Mouse (Mus musculus): ENCODE data around the gene Pkp4. TPM values are rescaled to one million over a fixed set of nuclear protein-coding genes. Genes with fewer than 3 reads are reported as not detected.
A peak's percentile ranks its signal among the peaks of the same experiment; 100 is the strongest.

Pkp4 gene
- polyA plus RNA-seq, 1 experiment from 2014 or later, result 27.7 TPM

DNA sequence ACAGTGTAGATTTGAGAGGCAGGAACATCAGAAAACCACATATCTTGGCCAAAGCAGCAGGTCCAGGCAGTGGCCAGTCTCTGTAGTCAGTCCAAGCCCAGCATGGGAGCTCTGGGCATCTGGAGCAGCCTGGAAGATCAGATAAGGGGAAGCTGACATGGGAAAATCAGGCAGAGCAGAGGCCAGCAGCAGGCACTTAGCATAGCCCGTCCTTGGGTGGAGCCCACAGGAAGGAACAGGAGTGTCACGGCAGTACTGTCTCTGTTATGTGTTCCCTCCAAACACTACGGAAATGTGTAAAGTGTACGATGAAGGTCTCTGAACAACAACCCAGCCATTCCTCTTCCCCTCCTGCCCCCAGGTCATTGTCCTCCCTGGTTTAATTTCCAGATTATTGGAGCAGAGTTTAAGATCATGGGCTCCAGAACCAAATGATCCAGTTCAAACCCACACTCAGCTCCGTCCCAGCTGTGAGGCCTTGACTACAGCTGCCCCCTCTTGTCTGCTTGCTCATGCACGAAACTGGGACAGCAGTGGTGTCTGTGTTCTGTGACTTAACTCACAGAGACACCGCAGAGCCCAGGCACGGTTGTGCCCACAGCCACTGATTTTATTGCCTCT, 241.3 kb downstream of the Pkp4 start:
- 35% methylated on average over 8 of the region's 8 CpGs for WGBS
- no peak overlapping the region for H3K9ac ChIP-seq (ENCODE audit: low read depth, low read length)
- H3K27me3 ChIP-seq (replicated peaks; ENCODE audit: control insufficient read depth, insufficient read depth, low read length), result no peaks in the 10 kb centered on the region
- TF ChIP-seq CTCF (IDR thresholded peaks at IDR 0.05; ENCODE audit: low read depth), result no peak
- 0 out of 2 replicates have a peak, but pooled peaks cover 8% of the 10 kb centered on the region for H3K4me1 ChIP-seq (replicated peaks; ENCODE audit: control insufficient read depth, insufficient read depth, low read length)
- H3K27ac ChIP-seq (ENCODE audit: low read depth, low read length), result peak overlapping the region; percentile 57
- no peaks in the 10 kb centered on the region for H3K36me3 ChIP-seq (ENCODE audit: control insufficient read depth, insufficient read depth)
- no peak overlapping the region for H3K4me2 ChIP-seq (replicated peaks; ENCODE audit: low read depth)
- peak; percentile 56 for ATAC-seq
- H3K9me3 ChIP-seq (ENCODE audit: control insufficient read depth), result no peaks in the 10 kb centered on the region
- H3K4me3 ChIP-seq (ENCODE audit: low read depth, low read length), result no peak overlapping the region

DNA sequence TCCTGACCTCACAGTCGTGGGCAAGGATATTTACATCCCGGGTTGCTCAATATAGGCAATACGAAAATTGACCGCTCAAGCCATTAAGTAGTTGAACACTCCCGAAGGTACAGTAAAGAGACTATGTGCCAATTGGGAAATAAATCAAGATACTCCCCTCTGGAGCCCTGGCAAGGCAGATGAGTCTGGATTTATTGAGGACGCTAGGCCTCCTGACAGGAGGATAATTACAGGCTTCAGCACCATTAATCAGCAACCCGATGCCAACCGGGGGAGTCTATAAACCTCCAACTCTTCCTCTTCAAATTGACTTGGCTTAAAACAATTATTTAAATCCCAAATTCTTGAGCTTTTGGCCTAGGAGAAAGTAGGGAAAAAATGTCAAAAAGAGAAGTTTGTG, 243.4 kb downstream of the Pkp4 start:
- WGBS, result 77% methylated on average over 8 of the region's 8 CpGs
- H3K27ac ChIP-seq (ENCODE audit: low read depth, low read length), result no peak overlapping the region
- ATAC-seq, result no peak
- H3K4me3 ChIP-seq (ENCODE audit: low read depth, low read length), result no peak overlapping the region
- H3K9me3 ChIP-seq (ENCODE audit: control insufficient read depth), result no peaks in the 10 kb centered on the region
- H3K4me2 ChIP-seq (replicated peaks; ENCODE audit: low read depth), result no peak overlapping the region
- no peaks in the 10 kb centered on the region for H3K36me3 ChIP-seq (ENCODE audit: control insufficient read depth, insufficient read depth)
- H3K9ac ChIP-seq (ENCODE audit: low read depth, low read length), result no peak overlapping the region
- 0 out of 2 replicates have a peak, but pooled peaks cover 8% of the 10 kb centered on the region for H3K4me1 ChIP-seq (replicated peaks; ENCODE audit: control insufficient read depth, insufficient read depth, low read length)
- TF ChIP-seq CTCF (IDR thresholded peaks at IDR 0.05; ENCODE audit: low read depth), result no peak
- no peaks in the 10 kb centered on the region for H3K27me3 ChIP-seq (replicated peaks; ENCODE audit: control insufficient read depth, insufficient read depth, low read length)

Other genes starting within 250 kb of the Pkp4 start
- gene Ccdc148, start 167 bp upstream of the Pkp4 start, polyA plus RNA-seq (2015; fragmentation: Nextera tagmentation; extraction: Ambion mirVana), result 0.80 and 0.81 TPM in 2 replicates

Data from intestine, postnatal 0 days (tissue).